Comparison of ENCODE assay signal across 19 mouse cellular contexts in the genomic region with DNA sequence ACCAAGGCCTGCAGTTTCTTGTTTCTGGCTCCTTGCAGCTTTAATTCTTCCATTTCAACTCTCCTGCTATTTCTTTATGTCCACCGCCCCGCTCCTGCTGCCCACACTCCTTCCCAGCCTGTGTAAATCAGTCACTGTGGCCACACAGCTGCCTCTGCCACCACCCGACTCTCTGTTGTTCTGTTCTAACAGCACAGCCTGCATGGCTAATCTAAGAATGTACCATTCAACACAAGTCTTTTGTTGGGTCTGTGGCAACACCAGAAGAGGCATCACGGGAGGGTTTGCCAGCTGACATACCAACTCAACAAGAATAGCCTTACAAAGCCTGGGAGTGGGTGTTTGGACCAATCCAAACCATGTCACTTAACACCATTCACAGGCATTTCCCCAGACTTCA.
A peak's percentile ranks its signal among the peaks of the same experiment; 100 is the strongest.
DNase-seq lines count a peak whose midpoint lies in the region; ATAC-seq lines count a peak whose summit lies in the region.
"Had no signal": no experiment of that assay in that cellular context is flagged by ENCODE, and none has a peak within 500 bp of the region (broad histone marks: within the 10 kb centered on the region; RNA-seq: fewer than 3 reads in every experiment).

No protein-coding gene starts in this region.

- 58% methylated on average over 4 of the region's 4 CpGs for WGBS in neural tube, embryonic 11.5 days
- WGBS in intestine, embryonic 16.5 days, result 85% methylated on average over 4 of the region's 4 CpGs

- H3K4me3 ChIP-seq in neural tube, embryonic 11.5 days (ENCODE audit: low read depth, low read length), result no peak overlapping the region
- H3K4me3 ChIP-seq in intestine, embryonic 16.5 days (ENCODE audit: low read length), result no peak overlapping the region
- H3K4me3 ChIP-seq: heart, embryonic 10.5 days; limb, embryonic 10.5 days had no signal

- H3K9ac ChIP-seq in neural tube, embryonic 11.5 days (ENCODE audit: low read length), result no peak overlapping the region
- H3K9ac ChIP-seq in intestine, embryonic 16.5 days (ENCODE audit: low read depth, low read length), result no peak overlapping the region
- H3K9ac ChIP-seq: hindbrain, embryonic 14.5 days had no signal

- no peak overlapping the region for H3K27ac ChIP-seq in neural tube, embryonic 11.5 days (ENCODE audit: low read depth, low read length)
- H3K27ac ChIP-seq in intestine, embryonic 16.5 days (ENCODE audit: low read length), result no peak overlapping the region
- H3K27ac ChIP-seq: heart, embryonic 10.5 days; hindbrain, embryonic 14.5 days; limb, embryonic 10.5 days had no signal

- no peak overlapping the region for H3K4me2 ChIP-seq in neural tube, embryonic 11.5 days (ENCODE audit: low read depth)
- no peak overlapping the region for H3K4me2 ChIP-seq in intestine, embryonic 16.5 days (ENCODE audit: low read depth, low read length)
- H3K4me2 ChIP-seq: hindbrain, embryonic 14.5 days; liver, embryonic 11.5 days; midbrain, embryonic 11.5 days had no signal

- no peaks in the 10 kb centered on the region for H3K4me1 ChIP-seq in neural tube, embryonic 11.5 days (ENCODE audit: control insufficient read depth, insufficient read depth, low read length)
- no peaks in the 10 kb centered on the region for H3K4me1 ChIP-seq in intestine, embryonic 16.5 days (ENCODE audit: control insufficient read depth, insufficient read depth, low read length)
- H3K4me1 ChIP-seq: heart, embryonic 10.5 days; limb, embryonic 10.5 days had no signal

- no peaks in the 10 kb centered on the region for H3K36me3 ChIP-seq in neural tube, embryonic 11.5 days (ENCODE audit: control insufficient read depth, insufficient read depth, low read length)
- no peaks in the 10 kb centered on the region for H3K36me3 ChIP-seq in intestine, embryonic 16.5 days (ENCODE audit: control insufficient read depth, insufficient read depth, low read length)
- H3K36me3 ChIP-seq: heart, embryonic 10.5 days; limb, embryonic 10.5 days had no signal

- intact Hi-C loops in left cerebral cortex, postnatal 25 days (cut with DNase I), result loop anchor here (1.0 kb wide), 1 partner anchor 118 kb away; no protein-coding TSS in a partner anchor

- peak; percentile 67; the same call in 1 of the 2 replicates for ATAC-seq in neural tube, embryonic 11.5 days (ENCODE audit: insufficient read depth, low FRiP score, low TSS enrichment)
- ATAC-seq in frontal cortex, adult (ENCODE audit: low TSS enrichment), result peak; percentile 100
- no peak for ATAC-seq in intestine, embryonic 16.5 days

- no peaks in the 10 kb centered on the region for H3K9me3 ChIP-seq in neural tube, embryonic 11.5 days (ENCODE audit: control insufficient read depth, low read length)
- H3K9me3 ChIP-seq in intestine, embryonic 16.5 days (ENCODE audit: control insufficient read depth, low read length), result no peaks in the 10 kb centered on the region
- H3K9me3 ChIP-seq: heart, embryonic 10.5 days; limb, embryonic 10.5 days had no signal

- no peak for DNase-seq in neural tube, embryonic 11.5 days (ENCODE audit: low spot score)
- no peak for DNase-seq in neural tube, embryonic 10.5 days (ENCODE audit: extremely low spot score, low spot score)
- peak; percentile 9 to 89 for DNase-seq in left cerebral cortex, postnatal 25 days (ENCODE audit: low spot score in 2 of 2)
- DNase-seq in right cerebral cortex, postnatal 36 days (ENCODE audit: low spot score in 2 of 2), result peak; percentile 52 to 76
- no peak for DNase-seq in cerebellum, postnatal 10 days
- DNase-seq: cerebellum, postnatal 14 days; gastrocnemius, postnatal 25 days; heart, postnatal 14 days; kidney, adult 2 months; kidney, postnatal 25 days; lung, adult 2 months; thymus, adult 18-20 months had no signal

- no peaks in the 10 kb centered on the region for H3K27me3 ChIP-seq in neural tube, embryonic 11.5 days (ENCODE audit: control insufficient read depth, insufficient read depth, low read length)
- H3K27me3 ChIP-seq in intestine, embryonic 16.5 days (replicated peaks; ENCODE audit: control insufficient read depth, insufficient read depth, low read length), result no peaks in the 10 kb centered on the region

Comparison
In these comparisons a context has a peak if more than half of its experiments do, and no peak if none do; other contexts are left out.
1. DNase-seq: peak in left cerebral cortex, postnatal 25 days (2 of 2) and right cerebral cortex, postnatal 36 days (2 of 2); none in neural tube, embryonic 11.5 days (single experiment), neural tube, embryonic 10.5 days (single experiment) and cerebellum, postnatal 10 days (0 of 2).